Mouse (Mus musculus): ENCODE measurements around the gene Avl9. TPM values are rescaled to one million over a fixed set of nuclear protein-coding genes. Genes with fewer than 3 reads are reported as not detected.

The Avl9 gene
- polyA plus RNA-seq, 1 experiment from 2014 or later, result 5.8 TPM

- H3K4me2 ChIP-seq, result peak overlapping the region; percentile 83
- H3K27ac ChIP-seq, result peak overlapping the region; percentile 100
- peaks cover 25% of the 10 kb centered on the region for H3K4me1 ChIP-seq (replicated peaks)
- no peaks in the 10 kb centered on the region for H3K9me3 ChIP-seq (replicated peaks)
- peak overlapping the region; percentile 76 for H3K4me3 ChIP-seq
- H3K27me3 ChIP-seq, result no peaks in the 10 kb centered on the region
- no peaks in the 10 kb centered on the region for H3K36me3 ChIP-seq
- H3K9ac ChIP-seq, result peak overlapping the region; percentile 89
- no peak for ATAC-seq (replicated peaks; ENCODE audit: insufficient number of reproducible peaks, insufficient read depth, low FRiP score, low read depth)
- 3% methylated on average over 8 of the region's 8 CpGs for WGBS
These were observed 81.5 kb downstream of the Avl9 start for GRCm38 (mm10) chr6:56796232-56796631.

GRCm38 (mm10) chr6:56796668-56797141 lies 82.0 kb downstream of the Avl9 start:
- H3K4me3 ChIP-seq, result peak overlapping the region; percentile 76
- no peaks in the 10 kb centered on the region for H3K27me3 ChIP-seq
- peak overlapping the region; percentile 83 for H3K4me2 ChIP-seq
- WGBS, result 0% methylated on average over 16 of the region's 16 CpGs
- H3K9me3 ChIP-seq (replicated peaks), result no peaks in the 10 kb centered on the region
- H3K27ac ChIP-seq, result peak overlapping the region; percentile 100
- no peaks in the 10 kb centered on the region for H3K36me3 ChIP-seq
- H3K9ac ChIP-seq, result peak overlapping the region; percentile 89
- H3K4me1 ChIP-seq (replicated peaks), result peaks cover 25% of the 10 kb centered on the region
- 0 out of 2 replicates have a peak, but pooled peaks have one; percentile 32 for ATAC-seq (replicated peaks; ENCODE audit: insufficient number of reproducible peaks, insufficient read depth, low FRiP score, low read depth)

GRCm38 (mm10) chr6:56797311-56798151 lies 82.8 kb downstream of the Avl9 start, which contains the start of gene Kbtbd2:
Kbtbd2 (minus strand) TSS chr6:56797813.
- peak within 1 kb of the TSS; percentile 89 for H3K9ac ChIP-seq
- peak within 1 kb of the TSS; percentile 76 for H3K4me3 ChIP-seq
- H3K36me3 ChIP-seq, result no peaks in the 10 kb centered on the region
- peak; percentile 91 for ATAC-seq (replicated peaks; ENCODE audit: insufficient number of reproducible peaks, insufficient read depth, low FRiP score, low read depth)
- peak within 1 kb of the TSS; percentile 100 for H3K27ac ChIP-seq
- no peaks in the 10 kb centered on the region for H3K27me3 ChIP-seq
- H3K4me1 ChIP-seq (replicated peaks), result peaks cover 25% of the 10 kb centered on the region
- under 1% methylated on average over 98 of the region's 98 CpGs for WGBS
- no peaks in the 10 kb centered on the region for H3K9me3 ChIP-seq (replicated peaks)
- H3K4me2 ChIP-seq, result peak within 1 kb of the TSS; percentile 83

- H3K9ac ChIP-seq, result peak overlapping the region; percentile 89
- H3K9me3 ChIP-seq (replicated peaks), result no peaks in the 10 kb centered on the region
- peak overlapping the region; percentile 100 for H3K27ac ChIP-seq
- H3K4me1 ChIP-seq (replicated peaks), result peaks cover 22% of the 10 kb centered on the region
- H3K27me3 ChIP-seq, result no peaks in the 10 kb centered on the region
- peak overlapping the region; percentile 83 for H3K4me2 ChIP-seq
- no peaks in the 10 kb centered on the region for H3K36me3 ChIP-seq
- no peak for ATAC-seq (replicated peaks; ENCODE audit: insufficient number of reproducible peaks, insufficient read depth, low FRiP score, low read depth)
- H3K4me3 ChIP-seq, result peak overlapping the region; percentile 76
- WGBS, result 10% methylated on average over 8 of the region's 8 CpGs
These were observed 83.4 kb downstream of the Avl9 start for GRCm38 (mm10) chr6:56798152-56798465.

- Histone ChIP-seq H3K9me3 (replicated peaks) (no peaks in the 10 kb centered on the region), H3K27ac (no peak overlapping the region), H3K4me2 (no peak overlapping the region), H3K9ac (no peak overlapping the region), H3K36me3 (no peaks in the 10 kb centered on the region), H3K4me1 (replicated peaks) (no peaks in the 10 kb centered on the region), H3K4me3 (no peak overlapping the region), H3K27me3 (no peaks in the 10 kb centered on the region)
- ATAC-seq (replicated peaks; ENCODE audit: insufficient number of reproducible peaks, insufficient read depth, low FRiP score, low read depth), result no peak
- WGBS, result 83% methylated on average over 4 of the region's 4 CpGs
These were observed 90.3 kb downstream of the Avl9 start for GRCm38 (mm10) chr6:56805026-56805425.

- H3K4me2 ChIP-seq, result no peak overlapping the region
- H3K4me1 ChIP-seq (replicated peaks), result no peaks in the 10 kb centered on the region
- H3K27ac ChIP-seq, result no peak overlapping the region
- no peak overlapping the region for H3K4me3 ChIP-seq
- ATAC-seq (replicated peaks; ENCODE audit: insufficient number of reproducible peaks, insufficient read depth, low FRiP score, low read depth), result no peak
- H3K27me3 ChIP-seq, result no peaks in the 10 kb centered on the region
- H3K9ac ChIP-seq, result no peak overlapping the region
- no peaks in the 10 kb centered on the region for H3K36me3 ChIP-seq
- WGBS, result 65% methylated on average over 2 of the region's 2 CpGs
- H3K9me3 ChIP-seq (replicated peaks), result no peaks in the 10 kb centered on the region
These were observed 91.5 kb downstream of the Avl9 start for GRCm38 (mm10) chr6:56806195-56806594.

- no peaks in the 10 kb centered on the region for H3K4me1 ChIP-seq (replicated peaks)
- H3K4me2 ChIP-seq, result no peak overlapping the region
- 0 out of 2 replicates have a peak, but pooled peaks have one; percentile 67 for ATAC-seq (replicated peaks; ENCODE audit: insufficient number of reproducible peaks, insufficient read depth, low FRiP score, low read depth)
- no peaks in the 10 kb centered on the region for H3K36me3 ChIP-seq
- WGBS, result 11% methylated on average over 3 of the region's 3 CpGs
- H3K27ac ChIP-seq, result no peak overlapping the region
- no peak overlapping the region for H3K9ac ChIP-seq
- no peak overlapping the region for H3K4me3 ChIP-seq
- H3K27me3 ChIP-seq, result no peaks in the 10 kb centered on the region
- H3K9me3 ChIP-seq (replicated peaks), result no peaks in the 10 kb centered on the region
These were observed 94.0 kb downstream of the Avl9 start for GRCm38 (mm10) chr6:56808656-56809055.

Other genes with a start within 250 kb of the Avl9 start
- gene Pde1c, start 145.8 kb upstream of the Avl9 start, polyA plus RNA-seq (2015; fragmentation: Nextera tagmentation; extraction: Ambion mirVana), result 8.3 and 11.2 TPM in 2 replicates
- gene Lsm5, start 10.2 kb upstream of the Avl9 start, polyA plus RNA-seq (2015; fragmentation: Nextera tagmentation; extraction: Ambion mirVana), result 53.4 and 75.7 TPM in 2 replicates
- gene Kbtbd2, start 82.9 kb downstream of the Avl9 start, polyA plus RNA-seq (2015; fragmentation: Nextera tagmentation; extraction: Ambion mirVana), result 22.8 and 31.2 TPM in 2 replicates
- 129 and 161 TPM in 2 replicates for gene Fkbp9, start 117.2 kb downstream of the Avl9 start, polyA plus RNA-seq (2015; fragmentation: Nextera tagmentation; extraction: Ambion mirVana)
- gene Nt5c3, start 209.0 kb downstream of the Avl9 start, polyA plus RNA-seq (2015; fragmentation: Nextera tagmentation; extraction: Ambion mirVana), result 64.4 and 71.7 TPM in 2 replicates
- 0.10 and 0.21 TPM in 2 replicates for gene Vmn1r4, start 209.1 kb downstream of the Avl9 start, polyA plus RNA-seq (2015; fragmentation: Nextera tagmentation; extraction: Ambion mirVana)